In the genomic region with DNA sequence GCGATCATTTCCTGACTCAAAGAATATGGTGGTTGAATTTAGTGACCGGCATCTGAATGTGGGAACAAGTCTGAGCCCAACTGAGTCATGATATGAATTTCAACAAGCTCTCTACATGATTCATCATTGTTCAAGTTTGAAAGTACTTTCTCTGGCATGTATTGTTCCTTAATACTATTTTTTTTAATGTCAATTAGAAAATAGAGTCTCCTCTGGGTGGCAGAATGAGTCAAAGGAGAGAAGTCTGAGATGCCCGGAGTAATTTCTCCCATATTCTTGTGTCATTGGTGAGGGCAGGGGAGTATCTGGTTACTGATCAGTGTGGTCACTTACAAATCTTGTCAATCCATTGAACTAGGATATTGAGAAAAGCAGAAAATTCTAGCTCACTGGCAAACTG, we compare ENCODE assay signal across 15 mouse cellular contexts.
"Had no signal": no experiment of that assay in that cellular context is flagged by ENCODE, and none has a peak within 500 bp of the region (broad histone marks: within the 10 kb centered on the region; RNA-seq: fewer than 3 reads in every experiment).

No protein-coding gene starts in this region.

- H3K4me3 ChIP-seq: intestine, embryonic 15.5 days; kidney, embryonic 15.5 days; limb, embryonic 13.5 days; liver, embryonic 15.5 days; midbrain, embryonic 10.5 days; midbrain, embryonic 15.5 days; neural tube, embryonic 15.5 days had no signal

- H3K9me3 ChIP-seq: intestine, embryonic 15.5 days; kidney, embryonic 15.5 days; limb, embryonic 13.5 days; liver, embryonic 15.5 days; midbrain, embryonic 10.5 days; midbrain, embryonic 15.5 days; neural tube, embryonic 15.5 days had no signal

- H3K27ac ChIP-seq: intestine, embryonic 15.5 days; kidney, embryonic 15.5 days; limb, embryonic 13.5 days; liver, embryonic 15.5 days; midbrain, embryonic 10.5 days; midbrain, embryonic 15.5 days; neural tube, embryonic 15.5 days had no signal

- H3K4me2 ChIP-seq: intestine, embryonic 15.5 days; kidney, embryonic 15.5 days; limb, embryonic 13.5 days; liver, embryonic 15.5 days; midbrain, embryonic 15.5 days; neural tube, embryonic 15.5 days had no signal

- H3K4me1 ChIP-seq: intestine, embryonic 15.5 days; kidney, embryonic 15.5 days; limb, embryonic 13.5 days; liver, embryonic 15.5 days; midbrain, embryonic 10.5 days; midbrain, embryonic 15.5 days; neural tube, embryonic 15.5 days had no signal

- H3K27me3 ChIP-seq: intestine, embryonic 15.5 days; kidney, embryonic 15.5 days; limb, embryonic 13.5 days; liver, embryonic 15.5 days; midbrain, embryonic 15.5 days; neural tube, embryonic 15.5 days had no signal

- H3K9ac ChIP-seq: intestine, embryonic 15.5 days; kidney, embryonic 15.5 days; limb, embryonic 13.5 days; liver, embryonic 15.5 days; midbrain, embryonic 15.5 days; neural tube, embryonic 15.5 days had no signal

- ATAC-seq: intestine, embryonic 15.5 days; lung, postnatal 0 days; midbrain, embryonic 15.5 days had no signal

- DNase-seq: kidney, adult 2 months; kidney, postnatal 25 days; left cerebral cortex, postnatal 4 days; lung, adult 2 months; lung, postnatal 36 days; right cerebral cortex, adult 18-20 months; right cerebral cortex, postnatal 25 days had no signal

- H3K36me3 ChIP-seq: intestine, embryonic 15.5 days; kidney, embryonic 15.5 days; limb, embryonic 13.5 days; liver, embryonic 15.5 days; midbrain, embryonic 10.5 days; midbrain, embryonic 15.5 days; neural tube, embryonic 15.5 days had no signal
